Mouse (Mus musculus) cerebellum, adult 11 months (tissue): Measurements from ENCODE around the gene Fgf15.
A peak's percentile ranks its signal among the peaks of the same experiment; 100 is the strongest.

Experiments
- DNase-seq: peaks from one replicate; pipeline ENCODE4 v3.0.0; 2022

Fgf15 gene

GRCm38 (mm10) chr7:144933336-144933735, 37.0 kb downstream of the Fgf15 start:
- DNase-seq = no peak

- DNase-seq = no peak
Measured at GRCm38 (mm10) chr7:144933796-144934195, 37.5 kb downstream of the Fgf15 start.

GRCm38 (mm10) chr7:144934901-144935300, 38.6 kb downstream of the Fgf15 start:
- no peak for DNase-seq

DNA sequence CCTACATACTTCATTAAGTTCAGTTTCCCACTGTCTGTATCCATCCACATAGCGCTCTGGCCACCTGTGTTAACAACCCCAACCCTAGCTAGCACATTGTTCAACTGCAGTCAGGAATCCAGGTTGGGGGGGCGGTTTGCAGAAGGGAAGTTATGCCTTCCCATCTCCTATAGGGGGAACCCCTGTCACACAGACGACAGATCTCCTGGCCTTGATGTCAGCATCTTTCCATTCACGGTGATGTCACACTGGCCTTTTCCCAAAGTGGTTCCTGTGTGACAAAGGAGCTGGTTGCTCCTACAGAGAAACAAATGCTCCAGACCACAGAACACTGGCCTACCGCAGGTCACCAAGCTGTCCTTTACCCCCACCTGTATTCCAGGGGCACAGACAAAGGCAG, 39.2 kb downstream of the Fgf15 start:
- peak; percentile 65 for DNase-seq

GRCm38 (mm10) chr7:144936311-144936880, 40.1 kb downstream of the Fgf15 start:
- no peak for DNase-seq

- peak; percentile 85 for DNase-seq
Measured at GRCm38 (mm10) chr7:144937490-144937889, 41.2 kb downstream of the Fgf15 start.

DNA sequence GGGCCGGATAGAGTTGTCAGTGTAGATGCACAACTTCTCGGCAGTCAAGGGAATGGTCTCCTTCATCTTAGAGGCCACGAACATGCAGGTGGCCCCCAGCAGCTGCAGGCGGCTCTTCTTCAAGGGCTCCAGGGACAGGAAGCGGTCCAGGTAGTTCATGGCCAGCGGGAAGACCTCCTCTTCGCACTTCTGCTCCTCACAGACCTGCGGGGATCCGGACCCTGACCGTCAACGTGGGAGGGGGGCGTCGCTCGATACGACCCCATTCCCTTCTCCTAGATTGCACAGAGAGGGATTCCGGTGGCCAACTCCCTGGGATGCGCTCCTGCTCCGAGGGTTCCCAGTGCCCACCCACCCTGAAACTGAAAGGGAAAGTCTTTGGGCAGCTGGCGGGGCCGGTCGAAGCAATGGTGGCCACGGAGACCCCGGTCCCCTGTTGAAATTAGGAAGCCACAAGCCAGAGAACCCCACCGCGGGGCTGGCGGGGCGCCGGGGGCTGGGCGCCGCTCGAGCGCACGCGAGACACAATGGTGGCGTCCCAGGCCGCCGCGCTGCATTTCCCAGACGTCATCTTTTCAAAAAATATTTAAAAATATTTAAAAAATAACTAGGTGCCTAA, 41.7 kb downstream of the Fgf15 start:
- no peak for DNase-seq

- no peak for DNase-seq
Measured at GRCm38 (mm10) chr7:144938661-144939343, 42.5 kb downstream of the Fgf15 start.

- no peak for DNase-seq
Measured at GRCm38 (mm10) chr7:144939344-144940002, 43.1 kb downstream of the Fgf15 start, which contains the start of gene Ccnd1. Gene Ccnd1 (minus strand): TSS chr7:144939925.

- DNase-seq = no peak
Measured at GRCm38 (mm10) chr7:144940003-144940571, 43.8 kb downstream of the Fgf15 start.

GRCm38 (mm10) chr7:144940585-144940984, 44.3 kb downstream of the Fgf15 start:
- no peak for DNase-seq

GRCm38 (mm10) chr7:144941242-144941831, 45.0 kb downstream of the Fgf15 start:
- no peak for DNase-seq

- DNase-seq = no peak
Measured at GRCm38 (mm10) chr7:144942071-144942743, 45.9 kb downstream of the Fgf15 start.

DNA sequence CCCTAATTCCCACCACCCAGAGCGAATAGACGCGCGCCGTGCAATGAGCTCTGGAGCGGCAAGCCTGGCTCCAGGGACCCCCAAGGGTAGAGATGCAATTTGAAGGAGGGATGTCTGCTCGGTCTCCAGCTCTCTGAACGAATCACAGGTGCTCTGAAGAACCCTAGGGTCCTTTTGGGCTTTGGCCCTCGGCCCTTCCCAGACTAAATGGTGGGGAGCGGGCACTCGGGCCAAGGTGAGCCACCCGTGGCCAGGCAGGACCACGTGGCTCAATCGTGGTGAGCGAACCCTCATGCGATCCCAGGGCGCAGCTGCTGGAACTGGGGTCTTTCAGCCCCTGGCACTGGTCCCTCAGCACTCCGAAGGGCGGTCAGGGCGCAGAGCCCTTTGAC, 46.4 kb downstream of the Fgf15 start:
- no peak for DNase-seq

DNA sequence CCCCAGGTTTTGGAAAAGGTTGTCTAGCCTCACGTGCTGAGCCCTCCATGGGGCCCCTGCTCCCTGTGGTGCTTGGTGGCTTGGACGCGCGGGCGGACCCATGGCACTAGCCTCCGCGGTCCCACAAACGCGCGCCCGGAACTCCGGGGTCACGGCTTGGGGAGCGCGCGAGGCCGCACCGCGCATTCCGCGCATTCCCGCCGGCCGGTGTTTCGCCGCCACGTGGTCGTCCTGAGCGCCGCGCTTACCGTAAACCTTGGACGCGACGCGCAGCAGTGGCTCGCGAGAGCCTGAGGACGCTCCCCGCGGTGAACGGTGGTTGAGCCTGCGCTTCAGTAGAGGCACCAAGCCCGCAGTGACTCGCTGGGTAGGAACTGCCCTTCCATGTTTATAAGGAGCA, 46.9 kb downstream of the Fgf15 start:
- DNase-seq = no peak
